Mouse (Mus musculus): ENCODE results near the gene Foxp1. TPM values are rescaled to one million over a fixed set of nuclear protein-coding genes. Genes with fewer than 3 reads are reported as not detected.

The Foxp1 gene
- polyA plus RNA-seq, 2 experiments, result 101 to 166 TPM

GRCm38 (mm10) chr6:98878208-98878607, 644.3 kb downstream of the Foxp1 start:
- no peak for TF ChIP-seq POLR2A (IDR thresholded peaks at IDR 0.05; ENCODE audit: borderline replicate concordance, extremely low read depth, insufficient read depth, insufficient read length)
- no peak for DNase-seq (ENCODE audit: low spot score)
- H3K27me3 ChIP-seq (ENCODE audit: control insufficient read depth, insufficient read depth, low read length), result no peaks in the 10 kb centered on the region
- H3K4me3 ChIP-seq (replicated peaks; ENCODE audit: low read length), result no peak overlapping the region
- no peaks in the 10 kb centered on the region for H3K9me3 ChIP-seq (ENCODE audit: control insufficient read depth, low read length)
- no peak overlapping the region for H3K27ac ChIP-seq (replicated peaks; ENCODE audit: low read depth, low read length)
- no peaks in the 10 kb centered on the region for H3K36me3 ChIP-seq (ENCODE audit: control insufficient read depth, insufficient read depth, low read length)
- 73% methylated on average over 1 of the region's 1 CpGs for WGBS
- no peak for ATAC-seq (ENCODE audit: low FRiP score, low read depth)
- no peak overlapping the region for H3K9ac ChIP-seq (ENCODE audit: low read depth, low read length, severe bottlenecking)
- no peak overlapping the region for H3K4me2 ChIP-seq (replicated peaks; ENCODE audit: low read depth, low read length, severe bottlenecking)
- H3K4me1 ChIP-seq (ENCODE audit: control insufficient read depth, insufficient read depth, low read length), result no peaks in the 10 kb centered on the region

DNA sequence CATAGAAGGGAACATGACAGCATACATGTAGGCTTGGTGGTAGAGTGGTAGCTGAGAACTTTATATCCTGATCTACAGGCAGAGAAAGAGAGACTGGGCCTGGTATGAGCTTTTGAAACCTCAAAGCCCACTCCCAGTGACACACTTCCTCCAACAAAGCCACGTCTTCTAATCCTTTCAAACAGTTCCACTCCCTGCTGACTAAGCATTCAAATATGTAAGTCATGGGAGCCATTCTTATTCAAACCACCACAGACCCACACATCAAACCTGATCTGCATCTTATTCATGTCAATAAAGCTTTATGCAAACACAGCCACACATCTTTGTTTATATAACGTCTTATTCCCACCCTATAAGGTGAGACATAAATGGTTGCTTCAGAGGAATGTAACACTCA, 646.1 kb downstream of the Foxp1 start:
- no peak overlapping the region for H3K27ac ChIP-seq (replicated peaks; ENCODE audit: low read depth, low read length)
- DNase-seq (ENCODE audit: low spot score) (no peak), ATAC-seq (ENCODE audit: low FRiP score, low read depth) (no peak)
- TF ChIP-seq POLR2A (IDR thresholded peaks at IDR 0.05; ENCODE audit: borderline replicate concordance, extremely low read depth, insufficient read depth, insufficient read length), result no peak
- WGBS, result 81% methylated on average over 2 of the region's 2 CpGs
- no peak overlapping the region for H3K9ac ChIP-seq (ENCODE audit: low read depth, low read length, severe bottlenecking)
- H3K4me3 ChIP-seq (replicated peaks; ENCODE audit: low read length), result no peak overlapping the region
- no peak overlapping the region for H3K4me2 ChIP-seq (replicated peaks; ENCODE audit: low read depth, low read length, severe bottlenecking)
- no peaks in the 10 kb centered on the region for H3K9me3 ChIP-seq (ENCODE audit: control insufficient read depth, low read length)
- H3K36me3 ChIP-seq (ENCODE audit: control insufficient read depth, insufficient read depth, low read length), result no peaks in the 10 kb centered on the region
- H3K27me3 ChIP-seq (ENCODE audit: control insufficient read depth, insufficient read depth, low read length), result no peaks in the 10 kb centered on the region
- H3K4me1 ChIP-seq (ENCODE audit: control insufficient read depth, insufficient read depth, low read length), result no peaks in the 10 kb centered on the region

Small RNAs within 50 kb of the gene (microRNA-seq; reads per million reads assigned to microRNA genes)
- gene Gm22328, result not detected
- not detected for gene Gm49348

Other genes with a start within 250 kb of the Foxp1 start
- gene Eif4e3, start 144.1 kb upstream of the Foxp1 start, polyA plus RNA-seq (2012; rRNA removed), result 17.4 and 19.8 TPM in 2 replicates
- gene Eif4e3, start 144.1 kb upstream of the Foxp1 start, polyA plus RNA-seq (2014; fragmentation: Nextera tagmentation; extraction: Ambion mirVana), result 14.6 and 17.7 TPM in 2 replicates
- 1.4 and 2.0 TPM in 2 replicates for gene Gm20696, start 144.1 kb upstream of the Foxp1 start, polyA plus RNA-seq (2012; rRNA removed)
- 5.9 and 6.4 TPM in 2 replicates for gene Gm20696, start 144.1 kb upstream of the Foxp1 start, polyA plus RNA-seq (2014; fragmentation: Nextera tagmentation; extraction: Ambion mirVana)
- 14.1 and 20.2 TPM in 2 replicates for gene Gpr27, start 170.0 kb upstream of the Foxp1 start, polyA plus RNA-seq (2012; rRNA removed)
- gene Gpr27, start 170.0 kb upstream of the Foxp1 start, polyA plus RNA-seq (2014; fragmentation: Nextera tagmentation; extraction: Ambion mirVana), result 11.0 and 13.3 TPM in 2 replicates
- gene Prok2, start 203.7 kb upstream of the Foxp1 start, polyA plus RNA-seq (2012; rRNA removed), result 0.43 and 0.82 TPM in 2 replicates
- gene Prok2, start 203.7 kb upstream of the Foxp1 start, polyA plus RNA-seq (2014; fragmentation: Nextera tagmentation; extraction: Ambion mirVana), result 1.8 and 2.0 TPM in 2 replicates